25 mouse cellular contexts compared by ENCODE assay signal in genomic region chr9:71635627-71636026, GRCm38 (mm10). TPM values are rescaled to one million over a fixed set of nuclear protein-coding genes. Genes with fewer than 3 reads are reported as not detected.
DNase-seq lines count a peak whose midpoint lies in the region; ATAC-seq and TF ChIP-seq lines count a peak whose summit lies in the region.
"Had no signal": no experiment of that assay in that cellular context is flagged by ENCODE, and none has a peak within 500 bp of the region (broad histone marks: within the 10 kb centered on the region; RNA-seq: fewer than 3 reads in every experiment).

No protein-coding gene starts in this region.

- 44% methylated on average over 1 of the region's 1 CpGs for whole genome bisulfite sequencing in kidney, embryonic 15.5 days
- WGBS in kidney, postnatal 0 days: 56% methylated on average over 1 of the region's 1 CpGs

- peaks cover 24% of the 10 kb centered on the region for H3K4me1 ChIP-seq in kidney, embryonic 15.5 days
- H3K4me1 ChIP-seq in kidney, postnatal 0 days (replicated peaks; ENCODE audit: insufficient read depth, low read length): no peaks in the 10 kb centered on the region
- H3K4me1 ChIP-seq: embryonic facial prominence, embryonic 12.5 days; embryonic facial prominence, embryonic 15.5 days had no signal

- no peak overlapping the region for H3K4me3 ChIP-seq in kidney, embryonic 15.5 days (replicated peaks)
- no peak overlapping the region for H3K4me3 ChIP-seq in kidney, postnatal 0 days (replicated peaks; ENCODE audit: low read depth, low read length)
- H3K4me3 ChIP-seq: embryonic facial prominence, embryonic 12.5 days; embryonic facial prominence, embryonic 15.5 days; gastrocnemius, adult 2 months; hindbrain, embryonic 12.5 days had no signal

- TF ChIP-seq CTCF in kidney, postnatal 0 days (IDR thresholded peaks at IDR 0.05; ENCODE audit: low read depth): no peak

- H3K27ac ChIP-seq in kidney, embryonic 15.5 days: peak overlapping the region; percentile 72
- H3K27ac ChIP-seq in kidney, postnatal 0 days: peak overlapping the region; percentile 71
- H3K27ac ChIP-seq: embryonic facial prominence, embryonic 12.5 days; embryonic facial prominence, embryonic 15.5 days; gastrocnemius, adult 2 months; hindbrain, embryonic 12.5 days had no signal

- ATAC-seq in kidney, embryonic 15.5 days (replicated peaks; ENCODE audit: low FRiP score): no peak
- ATAC-seq in kidney, postnatal 0 days (replicated peaks; ENCODE audit: low FRiP score, low read depth): no peak
- ATAC-seq: forebrain, embryonic 14.5 days had no signal

- no peak overlapping the region for H3K4me2 ChIP-seq in kidney, embryonic 15.5 days
- no peak overlapping the region for H3K4me2 ChIP-seq in kidney, postnatal 0 days (ENCODE audit: low read length)
- H3K4me2 ChIP-seq: embryonic facial prominence, embryonic 12.5 days; embryonic facial prominence, embryonic 15.5 days; heart, embryonic 11.5 days; hindbrain, embryonic 12.5 days had no signal

- H3K9me3 ChIP-seq in kidney, embryonic 15.5 days (replicated peaks): no peaks in the 10 kb centered on the region
- H3K9me3 ChIP-seq in kidney, postnatal 0 days (replicated peaks; ENCODE audit: low read length): no peaks in the 10 kb centered on the region
- H3K9me3 ChIP-seq: embryonic facial prominence, embryonic 12.5 days; embryonic facial prominence, embryonic 15.5 days; G1E; hindbrain, embryonic 12.5 days had no signal

- peaks cover 47% of the 10 kb centered on the region for H3K36me3 ChIP-seq in kidney, embryonic 15.5 days
- peaks cover 16% of the 10 kb centered on the region; the same call in 1 of the 2 replicates for H3K36me3 ChIP-seq in kidney, postnatal 0 days (ENCODE audit: insufficient read depth, low read length)
- H3K36me3 ChIP-seq: embryonic facial prominence, embryonic 12.5 days; hindbrain, embryonic 12.5 days had no signal

- H3K27me3 ChIP-seq in kidney, embryonic 15.5 days: no peaks in the 10 kb centered on the region
- H3K27me3 ChIP-seq in kidney, postnatal 0 days (ENCODE audit: insufficient read depth, low read length): no peaks in the 10 kb centered on the region
- H3K27me3 ChIP-seq: CH12.LX; embryonic facial prominence, embryonic 12.5 days; embryonic facial prominence, embryonic 15.5 days; hindbrain, embryonic 12.5 days had no signal

- peak; percentile 54 for DNase-seq in kidney, adult 11 months
- no peak for DNase-seq in kidney, adult 18-20 months
- DNase-seq in kidney, postnatal 4 days: no peak
- no peak for DNase-seq in kidney, postnatal 0 days (ENCODE audit: low spot score)
- DNase-seq in thymus, postnatal 14 days: no peak
- DNase-seq in layer of hippocampus, adult 11-12 months (ENCODE audit: low spot score): no peak
- DNase-seq: adrenal gland, adult 2 months; adrenal gland, postnatal 14 days; B cell, adult 2 months; cerebellum, adult 11 months; cerebellum, adult 2 months; cerebellum, adult 9-11 months; cerebellum, postnatal 25 days; forebrain, postnatal 0 days; gastrocnemius, adult 2 months; gastrocnemius, postnatal 14 days; heart, adult 11 months had no signal

- H3K9ac ChIP-seq in kidney, embryonic 15.5 days: no peak overlapping the region
- H3K9ac ChIP-seq in kidney, postnatal 0 days (ENCODE audit: low read depth, low read length): no peak overlapping the region
- H3K9ac ChIP-seq: embryonic facial prominence, embryonic 12.5 days; embryonic facial prominence, embryonic 15.5 days; forebrain, postnatal 0 days; hindbrain, embryonic 12.5 days had no signal

RNA-seq across cellular contexts. Expression of gene Myzap, which starts 43.5 kb away (rescaled TPM):
- polyA plus RNA-seq in kidney, embryonic 15.5 days (2015; fragmentation: Nextera tagmentation; extraction: Ambion mirVana): 14.5 and 17.3 TPM in 2 replicates
- polyA plus RNA-seq in kidney, postnatal 0 days (2015; fragmentation: Nextera tagmentation; extraction: Ambion mirVana): 14.8 and 16.9 TPM in 2 replicates
- polyA plus RNA-seq: G1E had no signal
